In genomic region chr17:26620786-26621766, GRCm38 (mm10) we compare ENCODE assay signal across 8 mouse cellular contexts. TPM values are rescaled to one million over a fixed set of nuclear protein-coding genes. Genes with fewer than 3 reads are reported as not detected.
DNase-seq lines count a peak whose midpoint lies in the region; ATAC-seq lines count a peak whose summit lies in the region.
"Had no signal": no experiment of that assay in that cellular context is flagged by ENCODE, and none has a peak within 500 bp of the region (broad histone marks: within the 10 kb centered on the region; RNA-seq: fewer than 3 reads in every experiment).

No protein-coding gene starts in this region.

- H3K4me1 ChIP-seq in midbrain, embryonic 16.5 days (ENCODE audit: control insufficient read depth, insufficient read depth, low read length) = no peaks in the 10 kb centered on the region
- no peaks in the 10 kb centered on the region for H3K4me1 ChIP-seq in midbrain, embryonic 13.5 days (replicated peaks)
- H3K4me1 ChIP-seq: limb, embryonic 12.5 days had no signal

- H3K27me3 ChIP-seq in midbrain, embryonic 16.5 days (ENCODE audit: control insufficient read depth, insufficient read depth, low read depth, low read length) = no peaks in the 10 kb centered on the region
- no peaks in the 10 kb centered on the region for H3K27me3 ChIP-seq in midbrain, embryonic 13.5 days
- H3K27me3 ChIP-seq: limb, embryonic 12.5 days had no signal

- H3K9ac ChIP-seq in midbrain, embryonic 16.5 days (ENCODE audit: low read depth, low read length) = no peak overlapping the region
- H3K9ac ChIP-seq in midbrain, embryonic 13.5 days (replicated peaks) = no peak overlapping the region
- H3K9ac ChIP-seq: limb, embryonic 12.5 days had no signal

- H3K4me2 ChIP-seq in midbrain, embryonic 16.5 days (ENCODE audit: low read length) = no peak overlapping the region
- H3K4me2 ChIP-seq in midbrain, embryonic 13.5 days (replicated peaks) = no peak overlapping the region
- H3K4me2 ChIP-seq: limb, embryonic 12.5 days had no signal

- ATAC-seq in midbrain, embryonic 16.5 days = no peak
- ATAC-seq in midbrain, embryonic 13.5 days = no peak

- H3K36me3 ChIP-seq in midbrain, embryonic 16.5 days (ENCODE audit: control insufficient read depth, insufficient read depth, low read length) = peaks cover 12% of the 10 kb centered on the region
- H3K36me3 ChIP-seq in midbrain, embryonic 13.5 days = peaks cover 84% of the 10 kb centered on the region

- WGBS in midbrain, embryonic 16.5 days = 84% methylated on average over 17 of the region's 17 CpGs
- WGBS in midbrain, embryonic 13.5 days = 93% methylated on average over 17 of the region's 17 CpGs

- no peak overlapping the region for H3K4me3 ChIP-seq in midbrain, embryonic 16.5 days (ENCODE audit: low read depth, low read length)
- H3K4me3 ChIP-seq in midbrain, embryonic 13.5 days (replicated peaks) = no peak overlapping the region
- H3K4me3 ChIP-seq: limb, embryonic 12.5 days had no signal

- H3K9me3 ChIP-seq in midbrain, embryonic 16.5 days (replicated peaks; ENCODE audit: control insufficient read depth, low read length, poor library complexity, severe bottlenecking) = no peaks in the 10 kb centered on the region
- no peaks in the 10 kb centered on the region for H3K9me3 ChIP-seq in midbrain, embryonic 13.5 days
- H3K9me3 ChIP-seq: limb, embryonic 12.5 days had no signal

- peak; percentile 77 to 82 for DNase-seq in adrenal gland, postnatal 36 days
- peak; percentile 36 to 39 for DNase-seq in frontal cortex, postnatal 10 days (ENCODE audit: low spot score in 2 of 2)
- peak; percentile 95 for DNase-seq in kidney, adult 11 months
- peak; percentile 87 for DNase-seq in lung, postnatal 25 days (ENCODE audit: low spot score)
- DNase-seq in urinary bladder, postnatal 25 days (ENCODE audit: low spot score) = no peak

- H3K27ac ChIP-seq in midbrain, embryonic 16.5 days (ENCODE audit: low read length) = peak overlapping the region; percentile 23
- no peak overlapping the region for H3K27ac ChIP-seq in midbrain, embryonic 13.5 days
- H3K27ac ChIP-seq: limb, embryonic 12.5 days had no signal

RNA-seq across cellular contexts. Expression of gene Atp6v0e, which starts 42.0 kb away (rescaled TPM):
- polyA plus RNA-seq in midbrain, embryonic 16.5 days (2015; fragmentation: Nextera tagmentation; extraction: Ambion mirVana) = 77.2 and 83.0 TPM in 2 replicates
- polyA plus RNA-seq in midbrain, embryonic 13.5 days (2015; fragmentation: Nextera tagmentation; extraction: Ambion mirVana) = 93.2 and 105 TPM in 2 replicates
- total RNA-seq in adrenal gland, postnatal 36 days (2021) = 100 to 1,000 TPM; 193 to 224 TPM

RNA-seq across cellular contexts. Expression of gene Dusp1, which starts 59.1 kb away (rescaled TPM):
- 33.4 and 35.1 TPM in 2 replicates for polyA plus RNA-seq in midbrain, embryonic 16.5 days (2015; fragmentation: Nextera tagmentation; extraction: Ambion mirVana)
- polyA plus RNA-seq in midbrain, embryonic 13.5 days (2015; fragmentation: Nextera tagmentation; extraction: Ambion mirVana) = 41.3 and 43.8 TPM in 2 replicates
- 10 to 100 TPM; 56.9 to 62.5 TPM for total RNA-seq in adrenal gland, postnatal 36 days (2021)

RNA-seq across cellular contexts. Expression of gene Ergic1, which starts 59.8 kb away (rescaled TPM):
- polyA plus RNA-seq in midbrain, embryonic 16.5 days (2015; fragmentation: Nextera tagmentation; extraction: Ambion mirVana) = 102 and 103 TPM in 2 replicates
- polyA plus RNA-seq in midbrain, embryonic 13.5 days (2015; fragmentation: Nextera tagmentation; extraction: Ambion mirVana) = 91.5 and 102 TPM in 2 replicates
- 100 to 1,000 TPM; 159 to 160 TPM for total RNA-seq in adrenal gland, postnatal 36 days (2021)
